Mouse (Mus musculus): ENCODE results near the gene Prkcsh.

DNA sequence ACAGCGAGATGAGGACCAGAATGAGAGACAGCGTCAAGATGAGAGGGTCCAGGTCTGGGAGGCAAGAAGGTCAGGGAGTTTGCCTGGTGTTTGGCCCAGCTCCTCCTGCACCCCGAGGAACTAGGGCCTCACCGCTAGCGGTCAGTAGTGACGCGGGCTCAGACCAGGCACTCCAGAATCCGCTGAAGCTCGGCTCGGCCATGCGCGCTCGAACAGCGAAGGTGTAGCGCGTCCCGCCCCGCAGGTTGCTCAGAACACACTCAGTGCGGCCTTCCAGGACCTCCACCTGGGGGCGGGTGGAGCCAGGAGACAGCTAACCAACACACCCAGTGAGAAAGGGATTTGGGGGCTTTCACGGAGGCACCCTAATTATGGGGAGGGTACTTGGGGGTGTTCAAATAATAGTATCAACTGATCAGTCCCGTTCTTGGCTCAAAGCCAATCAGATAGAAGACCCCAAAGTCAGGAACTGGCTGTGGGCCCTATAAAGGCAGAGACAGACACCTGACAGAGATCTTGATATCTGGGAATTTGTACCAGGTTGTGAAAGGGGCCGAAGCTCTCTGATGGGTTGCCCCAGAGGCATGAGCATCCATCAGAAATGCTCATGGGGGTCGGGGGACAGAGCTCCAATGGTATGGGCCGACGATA, 41.9 kb upstream of the Prkcsh start:
- TF ChIP-seq CTCF (IDR thresholded peaks at IDR 0.05; ENCODE audit: low read depth) (peak; percentile 45), EP300 (IDR thresholded peaks at IDR 0.05; ENCODE audit: low read depth) (no peak)

Data from liver, embryonic 14.5 days (tissue).